Mouse (Mus musculus) layer of hippocampus, adult 18-20 months (tissue): ENCODE results near the gene Pde6c. TPM values are rescaled to one million over a fixed set of nuclear protein-coding genes. Genes with fewer than 3 reads are reported as not detected.

Source experiments
- DNase-seq, 2 experiments: peaks; one replicate each; pipeline ENCODE4 v3.0.0; 2022; ENCODE audit warnings: low spot score in 2 of 2
- long read RNA-seq: library from polyadenylated mRNA; stranded (forward); transcript quantifications from one replicate; pipeline ENCODE4 v2.0.0, GENCODE M21; 2021
- total RNA-seq, 2 experiments: library from RNA; stranded (reverse); gene quantifications; 2 replicates each; pipeline ENCODE4 v1.2.3; 2021

The Pde6c gene
- total RNA-seq, result under 1 TPM; 0.20 TPM
- long read RNA-seq, result 0 reads

- DNase-seq, result no peak
Observed at GRCm38 (mm10) chr19:38132481-38132880, at the start of gene Pde6c. Pde6c (plus strand) TSS chr19:38132781.

- DNase-seq, result no peak
Observed at GRCm38 (mm10) chr19:38082931-38083525, 49.6 kb upstream of the Pde6c start.

DNA sequence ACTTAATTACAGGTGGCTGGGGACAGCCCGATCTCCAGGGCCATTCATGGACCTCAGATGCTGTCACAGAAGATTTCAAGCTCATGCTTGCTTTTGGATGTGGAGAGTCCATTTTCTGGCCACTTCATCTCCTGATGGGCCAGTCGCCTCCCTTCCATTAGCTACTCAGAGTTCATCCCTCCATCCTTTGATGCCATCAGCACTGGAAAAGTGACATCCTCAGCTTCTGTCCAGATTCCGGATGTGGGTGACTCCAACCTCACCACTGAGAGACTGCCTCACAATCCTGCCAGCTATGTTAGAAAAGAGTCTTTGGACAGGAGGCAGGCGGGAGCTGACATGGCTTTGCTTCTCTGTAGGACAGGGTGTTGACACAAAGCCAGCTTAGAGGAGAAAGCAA lies 46.7 kb upstream of the Pde6c start:
- DNase-seq, result no peak

- peak; percentile 9 to 25 for DNase-seq
Observed at GRCm38 (mm10) chr19:38086948-38087551, 45.5 kb upstream of the Pde6c start.

DNA sequence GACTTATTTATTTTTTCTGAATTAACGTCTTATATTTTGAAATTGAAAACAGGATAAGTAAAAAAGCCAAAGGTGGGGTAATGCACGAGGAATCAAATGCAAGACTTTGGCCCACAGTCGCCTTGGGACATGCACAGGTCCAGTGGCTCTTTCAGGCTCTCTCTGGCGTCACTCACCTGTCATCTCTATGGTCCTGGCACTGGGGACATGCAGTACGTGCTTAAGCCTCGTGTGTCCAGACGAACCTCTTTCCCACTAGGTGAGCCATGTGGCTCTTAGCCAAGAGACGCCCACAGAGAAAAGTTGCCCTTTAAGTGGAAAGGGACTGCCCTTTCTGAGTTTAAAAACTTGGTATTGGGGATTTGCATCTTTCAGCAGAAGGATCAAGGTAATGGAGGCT lies 43.2 kb upstream of the Pde6c start:
- no peak for DNase-seq

GRCm38 (mm10) chr19:38091512-38091985 lies 41.0 kb upstream of the Pde6c start:
- DNase-seq, result no peak

DNA sequence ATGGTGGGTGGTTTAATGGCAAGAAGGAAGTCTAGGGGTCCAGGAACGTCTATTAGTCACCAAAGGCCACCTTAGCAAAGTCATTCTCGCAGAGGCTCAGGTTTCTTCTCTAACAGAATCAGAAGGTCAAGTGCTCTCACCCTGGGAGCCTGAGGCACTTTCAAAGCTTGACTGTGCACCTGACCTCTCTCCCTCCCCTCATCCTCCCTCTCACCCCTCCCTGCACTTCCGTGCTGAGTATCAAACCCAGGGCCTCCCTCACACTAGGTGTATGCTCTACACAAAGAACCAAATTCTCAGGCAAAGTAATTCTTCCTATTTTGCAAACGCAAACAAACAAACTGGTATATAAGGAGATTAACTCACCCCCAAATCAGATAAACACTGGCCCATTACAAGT lies 36.4 kb upstream of the Pde6c start:
- DNase-seq, result no peak

DNA sequence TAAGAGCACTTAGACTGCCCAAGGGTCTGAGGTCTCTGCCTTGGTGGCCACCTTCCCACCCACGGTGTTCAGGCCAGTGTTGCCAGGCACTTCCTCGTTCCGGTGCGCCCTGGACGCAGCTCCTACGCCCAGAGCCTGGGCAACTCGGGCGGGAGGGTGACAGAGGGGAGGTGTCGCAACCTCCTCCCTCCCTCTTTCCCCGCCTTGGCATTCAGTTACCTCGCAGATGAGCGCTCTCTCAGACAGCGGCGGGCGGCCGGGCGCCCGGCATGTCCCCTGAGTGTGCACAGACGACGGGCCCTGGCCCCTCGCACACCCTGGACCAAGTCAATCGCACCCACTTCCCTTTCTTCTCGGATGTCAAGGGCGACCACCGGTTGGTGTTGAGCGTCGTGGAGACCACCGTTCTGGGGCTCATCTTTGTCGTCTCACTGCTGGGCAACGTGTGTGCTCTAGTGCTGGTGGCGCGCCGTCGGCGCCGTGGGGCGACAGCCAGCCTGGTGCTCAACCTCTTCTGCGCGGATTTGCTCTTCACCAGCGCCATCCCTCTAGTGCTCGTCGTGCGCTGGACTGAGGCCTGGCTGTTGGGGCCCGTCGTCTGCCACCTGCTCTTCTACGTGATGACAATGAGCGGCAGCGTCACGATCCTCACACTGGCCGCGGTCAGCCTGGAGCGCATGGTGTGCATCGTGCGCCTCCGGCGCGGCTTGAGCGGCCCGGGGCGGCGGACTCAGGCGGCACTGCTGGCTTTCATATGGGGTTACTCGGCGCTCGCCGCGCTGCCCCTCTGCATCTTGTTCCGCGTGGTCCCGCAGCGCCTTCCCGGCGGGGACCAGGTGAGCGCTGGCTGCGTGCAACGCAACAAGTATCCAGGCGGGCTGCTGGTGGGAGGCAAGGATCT lies 35.5 kb upstream of the Pde6c start, which contains the start of gene Ffar4:
Gene Ffar4, plus strand, starts transcription at position 214 of the 901 bp plus-strand sequence.
- no peak for DNase-seq

- no peak for DNase-seq
Observed at GRCm38 (mm10) chr19:38107871-38108270, 24.7 kb upstream of the Pde6c start.

DNA sequence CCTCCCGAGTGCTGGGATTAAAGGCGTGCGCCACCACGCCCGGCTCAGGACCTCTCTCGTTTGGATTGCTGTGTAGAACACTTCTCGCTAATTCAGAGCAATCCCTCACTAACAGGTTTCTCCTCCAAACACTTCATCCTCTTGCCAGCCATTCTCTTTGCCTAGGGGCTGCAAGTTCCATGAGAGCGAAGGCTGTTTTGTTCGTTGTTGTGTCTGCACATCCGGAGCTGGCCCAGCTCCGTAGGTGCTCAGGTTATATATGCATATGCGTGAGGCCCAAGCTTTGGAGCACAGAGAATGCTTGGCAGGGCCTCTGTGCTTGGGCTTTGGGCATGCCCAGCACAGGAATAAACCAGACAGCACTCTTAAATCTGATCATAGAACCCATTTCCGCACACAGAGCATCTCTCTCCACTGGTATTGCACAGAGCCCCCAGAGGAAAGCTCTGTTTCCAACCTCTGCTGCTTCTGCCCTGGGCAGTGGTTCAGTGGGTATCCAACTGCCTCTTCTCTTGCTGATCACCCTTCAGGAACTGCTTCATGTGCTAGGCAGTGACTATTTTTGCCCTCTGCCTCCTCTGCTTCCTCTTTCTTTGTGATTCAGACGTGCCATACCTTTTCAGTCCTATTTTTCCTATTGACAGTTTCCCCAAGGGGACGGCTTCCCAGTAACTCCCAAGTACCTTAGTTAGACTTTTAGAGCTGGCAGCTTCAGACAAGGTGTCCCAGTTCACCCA lies 22.9 kb upstream of the Pde6c start:
- no peak for DNase-seq

- DNase-seq, result no peak
Observed at GRCm38 (mm10) chr19:38111056-38111455, 21.5 kb upstream of the Pde6c start.

GRCm38 (mm10) chr19:38112575-38112974 lies 20.0 kb upstream of the Pde6c start:
- DNase-seq, result no peak

GRCm38 (mm10) chr19:38114834-38115491 lies 17.6 kb upstream of the Pde6c start:
- no peak for DNase-seq

DNA sequence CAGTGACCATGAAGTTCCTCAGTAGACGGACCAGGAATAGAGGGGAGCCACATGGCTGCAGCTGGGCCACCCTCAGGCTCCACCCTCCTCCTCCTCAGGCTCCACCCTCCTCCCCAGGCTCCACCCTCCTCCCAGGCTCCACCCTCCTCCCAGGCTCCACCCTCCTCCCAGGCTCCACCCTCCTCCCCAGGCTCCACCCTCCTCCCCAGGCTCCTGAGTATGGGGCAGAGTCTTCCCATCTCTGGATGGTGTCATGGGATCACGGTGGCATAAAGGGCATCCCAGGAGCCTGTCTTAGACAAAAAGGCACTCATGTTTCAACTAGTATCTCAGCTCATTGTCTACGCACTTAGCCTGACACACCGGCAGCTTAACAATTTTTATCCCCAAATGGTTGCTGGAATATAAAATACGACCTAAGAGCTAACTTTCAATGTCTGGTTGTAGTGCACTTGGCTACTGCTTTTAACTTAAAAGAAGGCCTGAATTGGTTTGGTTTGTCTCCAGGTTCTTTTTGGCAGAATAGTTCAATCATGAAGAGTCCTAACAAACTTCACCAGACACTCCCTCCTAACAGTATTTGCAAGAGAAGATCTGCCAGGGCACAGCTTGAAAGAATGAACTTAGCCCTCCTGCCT lies 12.3 kb upstream of the Pde6c start:
- no peak for DNase-seq

GRCm38 (mm10) chr19:38123921-38124320 lies 8.7 kb upstream of the Pde6c start:
- DNase-seq, result no peak

DNA sequence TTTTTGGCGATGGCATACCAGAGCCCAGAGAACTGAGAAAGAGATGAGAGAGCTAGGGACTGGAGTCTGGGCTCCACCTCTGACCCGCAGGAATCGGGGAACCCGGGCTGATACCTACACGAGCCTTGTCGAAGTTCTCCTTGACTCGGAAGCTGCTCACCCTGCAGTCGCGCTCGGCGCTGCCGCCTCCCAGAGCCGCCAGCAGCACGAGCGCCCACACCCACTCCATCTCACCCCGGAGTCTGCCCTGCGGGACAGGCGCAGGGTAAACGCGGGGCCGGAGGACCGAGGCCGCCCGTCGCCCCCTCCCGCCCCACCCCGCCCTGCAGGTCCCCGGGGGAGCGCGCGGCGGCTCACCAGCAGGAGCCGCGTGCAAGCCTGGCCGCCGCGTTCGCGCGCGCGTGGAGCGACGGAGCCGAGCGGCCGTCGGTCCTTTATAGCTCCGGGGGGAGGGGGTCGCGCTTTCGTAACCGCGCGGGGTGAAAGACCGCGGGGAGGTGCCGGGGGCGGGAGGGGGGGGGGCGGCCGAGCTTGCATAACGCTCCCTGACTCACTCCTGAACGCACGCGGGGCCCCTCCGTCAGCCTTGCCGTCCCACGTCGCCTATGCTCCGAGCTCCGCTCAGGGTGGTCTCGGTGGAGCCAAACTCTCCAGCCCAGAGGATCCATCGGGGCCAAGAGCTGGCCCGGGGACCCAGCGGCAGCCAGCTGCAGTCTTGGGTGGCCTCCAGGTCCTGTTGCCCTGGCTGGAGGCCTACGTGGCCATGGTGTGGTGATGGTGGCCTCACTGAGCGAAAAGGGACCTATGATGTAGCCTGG lies 8.0 kb upstream of the Pde6c start:
- DNase-seq, result peak; percentile 2 to 25

- no peak for DNase-seq
Observed at GRCm38 (mm10) chr19:38125219-38125610, 7.4 kb upstream of the Pde6c start, which contains the start of gene Rbp4. Rbp4 (minus strand) TSS chr19:38125281.

GRCm38 (mm10) chr19:38126656-38127055 lies 5.9 kb upstream of the Pde6c start:
- DNase-seq, result no peak

- no peak for DNase-seq
Observed at GRCm38 (mm10) chr19:38133986-38134385, 1.4 kb downstream of the Pde6c start.
